Mouse (Mus musculus): ENCODE data around the gene March10. TPM values are rescaled to one million over a fixed set of nuclear protein-coding genes. Genes with fewer than 3 reads are reported as not detected.

The March10 gene
- total and polyA plus RNA-seq, 3 experiments, result 0.08 TPM; not detected in 2

- H3K4me1 ChIP-seq (ENCODE audit: control insufficient read depth, insufficient read depth, low read length), result peaks cover 3% of the 10 kb centered on the region; the same call in 1 of the 2 replicates
- intact Hi-C loops (cut with DNase I), result loop anchor here (5.0 kb wide), 1 partner anchor 49 kb away; no protein-coding TSS in a partner anchor
- no peak overlapping the region for H3K27ac ChIP-seq
- no peak overlapping the region for H3K4me3 ChIP-seq
- H3K36me3 ChIP-seq (ENCODE audit: control insufficient read depth, insufficient read depth, low read length), result no peaks in the 10 kb centered on the region
- no peaks in the 10 kb centered on the region for H3K27me3 ChIP-seq (ENCODE audit: control insufficient read depth, insufficient read depth, low read length)
- no peak overlapping the region for H3K9ac ChIP-seq (ENCODE audit: low read depth, low read length)
- peak; percentile 29 to 31 for DNase-seq
- WGBS, result 26% methylated on average over 7 of the region's 7 CpGs
- no peaks in the 10 kb centered on the region for H3K79me2 ChIP-seq (replicated peaks; ENCODE audit: control insufficient read depth, insufficient read depth, low read length)
- TF ChIP-seq EP300 (IDR thresholded peaks at IDR 0.05; ENCODE audit: insufficient read depth, low read depth, low read length), result no peak
- TF ChIP-seq CTCF (IDR thresholded peaks at IDR 0.05), result no peak
- no peak for TF ChIP-seq POLR2A (IDR thresholded peaks at IDR 0.05; ENCODE audit: insufficient read depth, low read depth, low read length)
These were observed 35.7 kb downstream of the March10 start for GRCm38 (mm10) chr11:105420671-105421450.

- no peak for TF ChIP-seq POLR2A (IDR thresholded peaks at IDR 0.05; ENCODE audit: insufficient read depth, low read depth, low read length)
- no peak for TF ChIP-seq EP300 (IDR thresholded peaks at IDR 0.05; ENCODE audit: insufficient read depth, low read depth, low read length)
- TF ChIP-seq CTCF (IDR thresholded peaks at IDR 0.05), result no peak
- no peaks in the 10 kb centered on the region for H3K79me2 ChIP-seq (replicated peaks; ENCODE audit: control insufficient read depth, insufficient read depth, low read length)
- H3K4me3 ChIP-seq, result no peak overlapping the region
- intact Hi-C loops (cut with DNase I), result loop anchor here (5.0 kb wide), 1 partner anchor 48 kb away; no protein-coding TSS in a partner anchor
- H3K27me3 ChIP-seq (ENCODE audit: control insufficient read depth, insufficient read depth, low read length), result no peaks in the 10 kb centered on the region
- H3K4me1 ChIP-seq (ENCODE audit: control insufficient read depth, insufficient read depth, low read length), result peaks cover 3% of the 10 kb centered on the region; the same call in 1 of the 2 replicates
- H3K27ac ChIP-seq, result no peak overlapping the region
- 71% methylated on average over 7 of the region's 7 CpGs for WGBS
- H3K9ac ChIP-seq (ENCODE audit: low read depth, low read length), result no peak overlapping the region
- H3K36me3 ChIP-seq (ENCODE audit: control insufficient read depth, insufficient read depth, low read length), result no peaks in the 10 kb centered on the region
- no peak for DNase-seq
These were observed 36.6 kb downstream of the March10 start for GRCm38 (mm10) chr11:105419946-105420345.

GRCm38 (mm10) chr11:105414009-105414408 is 42.5 kb downstream of the March10 start:
- no peaks in the 10 kb centered on the region for H3K4me1 ChIP-seq (ENCODE audit: control insufficient read depth, insufficient read depth, low read length)
- H3K27me3 ChIP-seq (ENCODE audit: control insufficient read depth, insufficient read depth, low read length), result no peaks in the 10 kb centered on the region
- DNase-seq, result no peak
- TF ChIP-seq CTCF (IDR thresholded peaks at IDR 0.05), result no peak
- TF ChIP-seq EP300 (IDR thresholded peaks at IDR 0.05; ENCODE audit: insufficient read depth, low read depth, low read length), result no peak
- TF ChIP-seq POLR2A (IDR thresholded peaks at IDR 0.05; ENCODE audit: insufficient read depth, low read depth, low read length), result no peak
- no peak overlapping the region for H3K4me3 ChIP-seq
- 79% methylated on average over 1 of the region's 1 CpGs for WGBS
- no peaks in the 10 kb centered on the region for H3K79me2 ChIP-seq (replicated peaks; ENCODE audit: control insufficient read depth, insufficient read depth, low read length)
- H3K9ac ChIP-seq (ENCODE audit: low read depth, low read length), result no peak overlapping the region
- no peaks in the 10 kb centered on the region for H3K36me3 ChIP-seq (ENCODE audit: control insufficient read depth, insufficient read depth, low read length)
- intact Hi-C loops (cut with DNase I), result no loop called here
- H3K27ac ChIP-seq, result no peak overlapping the region

DNA sequence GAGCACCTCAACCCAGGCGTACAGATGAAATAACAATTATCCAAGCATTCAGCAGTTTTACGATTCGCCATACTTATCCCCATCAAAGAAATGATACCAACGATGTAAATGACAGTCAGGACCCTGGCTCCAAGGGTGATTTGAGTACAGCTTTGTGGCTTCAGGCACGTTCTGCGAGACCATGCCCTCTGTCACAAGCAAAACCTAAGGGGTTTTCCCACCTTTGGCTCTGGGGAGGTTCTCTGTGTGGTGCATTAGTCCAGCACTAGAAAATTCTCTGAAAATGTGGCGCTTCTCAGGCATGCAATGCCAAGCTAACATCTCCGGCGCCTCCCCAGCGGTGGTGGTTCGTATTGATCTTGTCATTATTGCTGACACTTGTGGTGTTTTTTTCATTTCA is 47.1 kb downstream of the March10 start:
- WGBS, result 94% methylated on average over 11 of the region's 11 CpGs
- H3K9ac ChIP-seq (ENCODE audit: low read depth, low read length), result no peak overlapping the region
- intact Hi-C loops (cut with DNase I), result no loop called here

GRCm38 (mm10) chr11:105407846-105408441 is 48.6 kb downstream of the March10 start:
- Histone ChIP-seq H3K27me3 (ENCODE audit: control insufficient read depth, insufficient read depth, low read length) (no peaks in the 10 kb centered on the region), H3K36me3 (ENCODE audit: control insufficient read depth, insufficient read depth, low read length) (no peaks in the 10 kb centered on the region), H3K4me3 (no peak overlapping the region), H3K27ac (no peak overlapping the region), H3K9ac (ENCODE audit: low read depth, low read length) (no peak overlapping the region), H3K4me1 (ENCODE audit: control insufficient read depth, insufficient read depth, low read length) (no peaks in the 10 kb centered on the region), H3K79me2 (replicated peaks; ENCODE audit: control insufficient read depth, insufficient read depth, low read length) (no peaks in the 10 kb centered on the region)
- intact Hi-C loops (cut with DNase I), result no loop called here
- no peak for DNase-seq
- no peak for TF ChIP-seq CTCF (IDR thresholded peaks at IDR 0.05)
- TF ChIP-seq POLR2A (IDR thresholded peaks at IDR 0.05; ENCODE audit: insufficient read depth, low read depth, low read length), result no peak
- TF ChIP-seq EP300 (IDR thresholded peaks at IDR 0.05; ENCODE audit: insufficient read depth, low read depth, low read length), result no peak
- WGBS, result 84% methylated on average over 6 of the region's 6 CpGs

More for the DNA sequence above, 47.1 kb downstream of the March10 start:
- Histone ChIP-seq H3K27me3 (ENCODE audit: control insufficient read depth, insufficient read depth, low read length) (no peaks in the 10 kb centered on the region), H3K79me2 (replicated peaks; ENCODE audit: control insufficient read depth, insufficient read depth, low read length) (no peaks in the 10 kb centered on the region), H3K4me1 (ENCODE audit: control insufficient read depth, insufficient read depth, low read length) (no peaks in the 10 kb centered on the region), H3K27ac (no peak overlapping the region), H3K36me3 (ENCODE audit: control insufficient read depth, insufficient read depth, low read length) (no peaks in the 10 kb centered on the region), H3K4me3 (no peak overlapping the region)
- TF ChIP-seq EP300 (IDR thresholded peaks at IDR 0.05; ENCODE audit: insufficient read depth, low read depth, low read length) (no peak), CTCF (IDR thresholded peaks at IDR 0.05) (no peak), POLR2A (IDR thresholded peaks at IDR 0.05; ENCODE audit: insufficient read depth, low read depth, low read length) (no peak)
- DNase-seq, result no peak

DNA sequence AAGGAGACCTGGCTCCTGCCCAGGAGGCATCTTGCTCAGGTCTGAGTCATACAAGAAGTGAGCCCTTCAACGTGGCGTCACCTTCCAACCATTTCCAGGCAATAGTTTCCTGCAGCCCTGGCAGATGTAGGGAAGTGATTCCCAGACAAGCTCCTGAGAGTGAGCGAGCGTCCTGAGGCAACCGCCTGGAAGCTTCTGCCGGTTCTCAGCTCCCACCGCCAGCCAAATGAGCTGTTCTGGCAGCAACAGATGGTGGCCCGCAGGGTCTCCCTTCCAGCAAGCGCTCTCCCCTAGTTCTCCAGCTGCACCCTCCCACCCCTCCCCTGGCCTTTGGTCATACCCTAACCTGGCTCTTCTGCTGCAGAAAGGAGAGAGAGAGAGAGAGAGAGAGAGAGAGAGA is 54.2 kb downstream of the March10 start:
- Histone ChIP-seq H3K27ac (no peak overlapping the region), H3K4me1 (ENCODE audit: control insufficient read depth, insufficient read depth, low read length) (no peaks in the 10 kb centered on the region), H3K27me3 (ENCODE audit: control insufficient read depth, insufficient read depth, low read length) (no peaks in the 10 kb centered on the region), H3K9ac (ENCODE audit: low read depth, low read length) (no peak overlapping the region), H3K36me3 (ENCODE audit: control insufficient read depth, insufficient read depth, low read length) (no peaks in the 10 kb centered on the region), H3K4me3 (no peak overlapping the region), H3K79me2 (replicated peaks; ENCODE audit: control insufficient read depth, insufficient read depth, low read length) (no peaks in the 10 kb centered on the region)
- intact Hi-C loops (cut with DNase I), result no loop called here
- no peak for DNase-seq
- TF ChIP-seq POLR2A (IDR thresholded peaks at IDR 0.05; ENCODE audit: insufficient read depth, low read depth, low read length), result no peak
- TF ChIP-seq CTCF (IDR thresholded peaks at IDR 0.05), result no peak
- TF ChIP-seq EP300 (IDR thresholded peaks at IDR 0.05; ENCODE audit: insufficient read depth, low read depth, low read length), result no peak
- 43% methylated on average over 9 of the region's 9 CpGs for WGBS
